Mouse (Mus musculus): ENCODE measurements around the gene Thoc5. TPM values are rescaled to one million over a fixed set of nuclear protein-coding genes. Genes with fewer than 3 reads are reported as not detected.
A peak's percentile ranks its signal among the peaks of the same experiment; 100 is the strongest.

Gene Thoc5
- 43.1 and 49.8 TPM in 2 replicates for total RNA-seq (2017)

DNA sequence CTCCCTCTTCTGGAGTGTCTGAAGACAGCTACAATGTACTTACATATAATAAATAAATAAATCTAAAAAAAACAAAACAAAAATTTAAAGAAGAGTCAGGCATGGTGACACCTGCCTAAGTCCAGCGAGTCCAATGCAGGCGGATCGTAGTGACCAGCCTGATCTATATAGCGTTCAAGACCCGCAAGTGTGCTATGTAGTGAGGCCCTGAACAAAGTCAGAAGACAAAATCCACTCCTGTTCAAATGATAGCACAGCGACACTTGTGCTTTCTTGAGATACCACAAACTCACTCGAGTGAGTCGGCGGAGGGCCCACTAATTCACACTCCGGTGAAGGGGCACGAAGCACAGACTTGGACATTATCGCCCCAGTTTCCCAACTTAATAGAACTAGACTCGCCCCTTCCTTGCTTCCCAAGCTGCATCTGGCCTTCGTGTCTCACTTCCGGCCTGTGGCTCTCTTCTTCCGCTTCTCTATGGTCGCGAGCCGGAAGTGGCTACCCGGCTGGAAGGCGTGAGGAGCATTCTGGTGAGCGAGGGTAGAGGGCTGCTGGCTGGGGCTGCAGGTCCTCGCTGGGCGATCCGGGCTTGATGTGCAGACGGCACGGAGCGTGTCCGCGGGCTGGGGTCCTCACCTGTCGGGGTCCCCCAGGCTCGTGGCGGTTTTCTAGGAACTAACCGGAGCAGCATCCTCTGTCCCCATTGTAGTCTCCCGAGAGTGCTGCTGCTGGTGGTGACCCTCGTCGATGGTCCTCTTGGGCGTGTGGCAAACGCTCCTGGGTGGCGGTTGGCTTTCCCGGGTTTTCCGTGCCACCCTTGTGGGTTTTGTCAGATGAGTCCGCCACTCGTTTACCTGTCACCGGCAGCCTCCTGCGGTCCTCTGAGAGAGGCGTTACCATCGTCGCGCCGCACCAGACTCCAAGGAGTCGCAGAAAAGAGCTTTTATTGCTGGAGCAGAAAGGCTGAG, at the start of gene Thoc5:
TSS of gene Thoc5 (plus strand) at position 473 of the 969 bp plus-strand sequence.
- ATAC-seq (replicated peaks in 1 of 2; ENCODE audit: insufficient read depth in 1 of 2, low FRiP score in 2 of 2, low TSS enrichment in 1 of 2, low read depth in 1 of 2, poor library complexity in 2 of 2, severe bottlenecking in 2 of 2), result peak; percentile 94

GRCm38 (mm10) chr11:4848483-4849248, 46.5 kb upstream of the Thoc5 start:
- peak in 1 of 2 experiments; percentile 36; a peak in 2 of 4 replicates for ATAC-seq (replicated peaks in 1 of 2; ENCODE audit: insufficient read depth in 1 of 2, low FRiP score in 2 of 2, low TSS enrichment in 1 of 2, low read depth in 1 of 2, poor library complexity in 2 of 2, severe bottlenecking in 2 of 2)

- peak; percentile 99 for ATAC-seq (replicated peaks in 1 of 2; ENCODE audit: insufficient read depth in 1 of 2, low FRiP score in 2 of 2, low TSS enrichment in 1 of 2, low read depth in 1 of 2, poor library complexity in 2 of 2, severe bottlenecking in 2 of 2)
Observed at GRCm38 (mm10) chr11:4849258-4849943, 45.7 kb upstream of the Thoc5 start, which contains the start of gene Nf2. Gene Nf2, minus strand, starts transcription at chr11:4849536.

GRCm38 (mm10) chr11:4850404-4850803, 44.7 kb upstream of the Thoc5 start:
- ATAC-seq (replicated peaks in 1 of 2; ENCODE audit: insufficient read depth in 1 of 2, low FRiP score in 2 of 2, low TSS enrichment in 1 of 2, low read depth in 1 of 2, poor library complexity in 2 of 2, severe bottlenecking in 2 of 2), result no peak

DNA sequence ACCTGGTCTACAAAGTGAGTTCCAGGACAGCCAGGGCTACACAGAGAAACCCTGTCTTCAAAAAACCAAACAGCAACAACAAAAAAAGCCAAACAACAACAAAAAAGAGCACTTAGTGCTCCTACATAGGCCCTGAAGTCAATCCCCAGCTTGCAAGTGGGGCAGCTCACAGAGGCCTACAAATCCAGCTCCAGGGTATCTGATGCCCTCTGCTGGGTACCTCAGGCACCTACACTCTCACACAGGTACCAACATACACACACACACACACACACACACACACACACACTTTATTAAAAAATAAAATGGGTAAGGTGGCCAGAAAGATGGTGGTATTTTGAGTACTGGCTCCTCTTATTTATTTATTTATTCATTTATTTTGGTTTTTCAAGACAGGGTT, 42.1 kb upstream of the Thoc5 start:
- ATAC-seq (replicated peaks in 1 of 2; ENCODE audit: insufficient read depth in 1 of 2, low FRiP score in 2 of 2, low TSS enrichment in 1 of 2, low read depth in 1 of 2, poor library complexity in 2 of 2, severe bottlenecking in 2 of 2), result no peak

DNA sequence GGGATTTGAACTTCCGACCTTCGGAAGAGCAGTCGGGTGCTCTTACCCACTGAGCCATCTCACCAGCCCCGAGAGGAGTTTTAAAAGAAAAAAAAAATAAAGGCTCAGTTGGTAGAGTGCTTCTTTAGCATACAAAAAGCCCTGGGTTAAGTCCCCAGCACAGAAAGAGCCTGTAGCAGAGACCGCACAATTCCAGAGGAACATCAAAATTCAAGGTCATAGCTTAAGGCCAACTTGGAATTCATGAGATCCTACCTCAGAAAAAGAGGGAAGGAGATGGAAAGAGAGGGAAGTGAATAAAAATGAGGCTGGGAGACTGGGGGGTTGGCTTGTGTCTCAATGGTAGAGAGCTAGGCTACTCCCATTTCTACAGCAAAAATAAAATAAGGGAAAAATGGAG, 40.9 kb upstream of the Thoc5 start:
- ATAC-seq (replicated peaks in 1 of 2; ENCODE audit: insufficient read depth in 1 of 2, low FRiP score in 2 of 2, low TSS enrichment in 1 of 2, low read depth in 1 of 2, poor library complexity in 2 of 2, severe bottlenecking in 2 of 2), result no peak

DNA sequence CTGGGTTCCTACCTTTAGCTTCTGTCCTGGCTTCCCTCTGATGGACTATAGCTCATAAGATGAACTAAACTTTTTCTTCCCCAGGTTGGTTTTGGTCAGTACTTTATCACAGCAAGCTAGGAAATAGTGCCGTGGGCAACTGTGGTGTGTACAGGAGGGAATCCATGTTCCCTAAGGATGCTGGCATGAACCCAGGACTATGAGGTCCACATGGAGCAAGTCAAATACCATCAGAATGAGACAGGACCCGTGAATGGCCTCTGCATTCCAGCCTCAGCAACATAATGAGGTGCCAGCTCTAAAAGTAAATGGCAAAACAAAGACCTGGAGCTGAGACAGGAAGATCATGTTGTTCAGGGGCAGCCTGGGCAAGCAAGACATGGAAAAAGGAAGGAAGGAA, 36.7 kb upstream of the Thoc5 start:
- ATAC-seq (replicated peaks in 1 of 2; ENCODE audit: insufficient read depth in 1 of 2, low FRiP score in 2 of 2, low TSS enrichment in 1 of 2, low read depth in 1 of 2, poor library complexity in 2 of 2, severe bottlenecking in 2 of 2), result no peak

GRCm38 (mm10) chr11:4860986-4861385, 34.1 kb upstream of the Thoc5 start:
- ATAC-seq (replicated peaks in 1 of 2; ENCODE audit: insufficient read depth in 1 of 2, low FRiP score in 2 of 2, low TSS enrichment in 1 of 2, low read depth in 1 of 2, poor library complexity in 2 of 2, severe bottlenecking in 2 of 2), result no peak

DNA sequence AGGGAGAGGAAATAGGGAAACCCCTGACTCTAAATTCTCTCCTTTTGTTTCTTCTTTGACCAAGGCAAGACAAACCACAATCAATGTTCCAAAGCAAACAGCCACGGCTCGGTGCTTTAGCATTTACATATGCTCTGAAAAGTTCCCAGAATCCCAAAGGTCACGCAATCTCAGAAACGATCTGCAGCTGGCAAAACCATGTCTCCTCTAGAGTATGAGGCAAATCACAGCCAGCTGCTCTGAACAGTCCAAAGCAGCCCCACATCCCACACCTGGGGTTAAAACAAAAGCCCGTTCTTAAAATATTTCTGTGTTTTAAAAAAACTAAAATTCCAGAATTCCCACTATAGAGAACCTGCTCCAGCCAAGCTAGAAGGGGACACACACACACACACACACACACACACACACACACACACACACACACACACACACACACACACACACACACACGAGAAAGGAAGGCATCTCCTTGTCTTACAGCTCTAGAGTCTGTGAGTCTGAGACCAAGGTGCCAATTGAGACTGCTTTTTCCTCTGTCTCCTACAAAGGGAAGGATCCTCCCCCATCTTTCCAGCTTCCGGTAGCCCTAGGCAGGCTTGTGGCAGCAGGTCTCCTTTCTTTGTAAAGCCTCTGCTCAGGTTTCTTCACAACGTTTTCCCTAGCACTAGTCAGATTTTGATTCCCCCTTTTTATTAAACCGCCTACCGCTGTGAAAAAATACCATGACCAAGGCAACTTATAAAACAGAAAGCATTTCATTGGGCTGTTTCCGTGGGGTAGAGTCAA, 33.1 kb upstream of the Thoc5 start:
- no peak for ATAC-seq (replicated peaks in 1 of 2; ENCODE audit: insufficient read depth in 1 of 2, low FRiP score in 2 of 2, low TSS enrichment in 1 of 2, low read depth in 1 of 2, poor library complexity in 2 of 2, severe bottlenecking in 2 of 2)

- no peak for ATAC-seq (replicated peaks in 1 of 2; ENCODE audit: insufficient read depth in 1 of 2, low FRiP score in 2 of 2, low TSS enrichment in 1 of 2, low read depth in 1 of 2, poor library complexity in 2 of 2, severe bottlenecking in 2 of 2)
Observed at GRCm38 (mm10) chr11:4862730-4863129, 32.4 kb upstream of the Thoc5 start.

DNA sequence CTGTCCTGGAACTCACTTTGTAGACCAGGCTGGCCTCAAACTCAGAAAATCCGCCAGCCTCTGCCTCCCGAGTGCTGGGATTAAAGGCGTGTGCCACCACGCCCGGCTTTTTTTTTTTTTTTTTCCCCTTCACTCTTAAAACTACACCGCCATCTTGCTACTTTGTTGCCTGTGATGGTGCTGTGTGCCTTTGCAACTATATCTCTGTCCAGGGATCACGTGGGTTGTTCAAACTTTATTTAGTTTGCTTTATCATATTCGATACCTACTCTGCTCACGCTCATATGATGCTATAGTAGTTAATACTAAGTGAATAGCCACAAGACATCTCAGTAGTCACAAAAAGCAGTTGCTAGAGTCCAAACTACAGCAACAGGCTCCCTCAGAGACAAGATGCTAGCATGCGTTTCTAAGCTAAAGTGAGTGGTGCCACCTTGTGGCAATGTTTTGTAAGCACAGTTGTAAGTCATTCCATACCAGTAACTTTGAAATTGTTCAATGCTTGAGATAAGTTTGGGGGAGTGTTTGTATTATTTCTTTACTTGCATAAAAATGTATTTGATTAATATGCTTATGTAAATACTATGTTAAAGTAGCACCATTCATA, 29.4 kb upstream of the Thoc5 start:
- peak; percentile 65 to 71; a peak in 3 of 4 replicates for ATAC-seq (replicated peaks in 1 of 2; ENCODE audit: insufficient read depth in 1 of 2, low FRiP score in 2 of 2, low TSS enrichment in 1 of 2, low read depth in 1 of 2, poor library complexity in 2 of 2, severe bottlenecking in 2 of 2)

DNA sequence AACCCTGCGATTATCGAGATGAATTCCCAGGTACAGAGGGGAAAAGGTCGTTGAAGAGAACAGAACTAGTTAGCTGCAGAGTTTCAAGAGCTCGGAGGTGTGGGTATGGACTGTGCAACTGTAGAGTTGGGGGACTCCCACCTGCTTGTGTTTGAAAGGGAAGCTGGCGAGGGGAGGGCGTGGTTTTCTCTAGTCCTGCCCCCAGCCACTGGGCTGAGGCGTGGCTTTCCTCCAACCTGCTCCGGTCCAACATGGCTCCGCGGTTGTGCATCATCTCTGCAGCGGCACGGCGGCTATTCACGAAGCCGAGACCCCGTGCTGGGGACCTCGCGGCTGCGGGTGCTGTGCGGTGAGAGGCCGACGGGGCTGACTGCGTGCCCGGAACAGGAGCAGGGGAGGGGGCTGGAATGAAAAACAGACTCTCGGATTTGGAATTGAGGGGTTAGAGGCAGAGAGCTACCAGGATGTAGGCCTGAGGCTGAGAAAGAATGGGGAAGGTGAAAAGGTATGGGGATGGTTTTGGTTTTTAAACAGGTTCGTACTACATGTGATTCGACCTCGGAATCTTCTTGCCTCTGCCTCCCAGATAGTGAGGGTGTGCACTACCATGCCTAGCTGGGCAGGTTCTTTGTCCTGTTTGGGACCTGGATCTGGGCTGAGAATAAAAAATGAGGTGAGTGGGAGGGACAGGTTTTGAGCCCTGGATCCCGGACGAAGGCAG, 21.2 kb upstream of the Thoc5 start, which contains the start of gene Nipsnap1:
TSS of gene Nipsnap1 (plus strand) at position 197 of the 721 bp plus-strand sequence.
- peak; percentile 99 for ATAC-seq (replicated peaks in 1 of 2; ENCODE audit: insufficient read depth in 1 of 2, low FRiP score in 2 of 2, low TSS enrichment in 1 of 2, low read depth in 1 of 2, poor library complexity in 2 of 2, severe bottlenecking in 2 of 2)

GRCm38 (mm10) chr11:4874551-4874950, 20.6 kb upstream of the Thoc5 start:
- ATAC-seq (replicated peaks in 1 of 2; ENCODE audit: insufficient read depth in 1 of 2, low FRiP score in 2 of 2, low TSS enrichment in 1 of 2, low read depth in 1 of 2, poor library complexity in 2 of 2, severe bottlenecking in 2 of 2), result peak in 1 of 2 experiments; percentile 37; a peak in 1 of 4 replicates

GRCm38 (mm10) chr11:4881087-4881486, 14.0 kb upstream of the Thoc5 start:
- no peak for ATAC-seq (replicated peaks in 1 of 2; ENCODE audit: insufficient read depth in 1 of 2, low FRiP score in 2 of 2, low TSS enrichment in 1 of 2, low read depth in 1 of 2, poor library complexity in 2 of 2, severe bottlenecking in 2 of 2)

- no peak for ATAC-seq (replicated peaks in 1 of 2; ENCODE audit: insufficient read depth in 1 of 2, low FRiP score in 2 of 2, low TSS enrichment in 1 of 2, low read depth in 1 of 2, poor library complexity in 2 of 2, severe bottlenecking in 2 of 2)
Observed at GRCm38 (mm10) chr11:4882892-4883627, 12.1 kb upstream of the Thoc5 start.
